Mouse (Mus musculus) T-helper 17 cell (primary cell): ENCODE results near the gene Klrb1a.

Experiments used
- in situ Hi-C, 2 experiments: fragments of 300-600 bp; cut with MboI, MseI; formaldehyde crosslinking; loops; 1 replicate in 1 of 2; 2 replicates in 1 of 2; pipeline ENCODE4 v1.15.1; 2025; ENCODE audit warnings: high pct_unique_total_duplicates in 2 of 2

Gene Klrb1a

GRCm38 (mm10) chr6:128602463-128603201, 20.7 kb downstream of the Klrb1a start:
- in situ Hi-C loops = loop anchor here in 1 of 2 experiments (10.0 kb wide), 1 partner anchor 142 kb away; no protein-coding TSS in a partner anchor

- in situ Hi-C loops = loop anchor here in 1 of 2 experiments (10.0 kb wide), 1 partner anchor 143 kb away; no protein-coding TSS in a partner anchor
Observed at GRCm38 (mm10) chr6:128602026-128602425, 21.3 kb downstream of the Klrb1a start.

GRCm38 (mm10) chr6:128599555-128599954, 23.8 kb downstream of the Klrb1a start:
- in situ Hi-C loops = no loop called here

GRCm38 (mm10) chr6:128598256-128599047, 24.9 kb downstream of the Klrb1a start:
- in situ Hi-C loops = no loop called here

GRCm38 (mm10) chr6:128597121-128597522, 26.2 kb downstream of the Klrb1a start:
- in situ Hi-C loops = no loop called here

GRCm38 (mm10) chr6:128594651-128595050, 28.7 kb downstream of the Klrb1a start:
- in situ Hi-C loops = no loop called here

GRCm38 (mm10) chr6:128589426-128589825, 33.9 kb downstream of the Klrb1a start:
- in situ Hi-C loops = no loop called here

GRCm38 (mm10) chr6:128587619-128588018, 35.7 kb downstream of the Klrb1a start:
- in situ Hi-C loops = no loop called here

- in situ Hi-C loops = no loop called here
Observed at GRCm38 (mm10) chr6:128585642-128586245, 37.6 kb downstream of the Klrb1a start.

- in situ Hi-C loops = no loop called here
Observed at GRCm38 (mm10) chr6:128584070-128584660, 39.2 kb downstream of the Klrb1a start.

GRCm38 (mm10) chr6:128581508-128581907, 41.8 kb downstream of the Klrb1a start, which contains the start of gene A2ml1:
Gene A2ml1, minus strand, starts transcription at chr6:128581608.
- in situ Hi-C loops = no loop called here

GRCm38 (mm10) chr6:128577301-128577700, 46.0 kb downstream of the Klrb1a start:
- in situ Hi-C loops = no loop called here

- in situ Hi-C loops = no loop called here
Observed at GRCm38 (mm10) chr6:128566589-128566988, 56.7 kb downstream of the Klrb1a start.
